Mouse (Mus musculus): ENCODE results near the gene Hsd17b2.

- TF ChIP-seq POLR2A (IDR thresholded peaks at IDR 0.05; ENCODE audit: insufficient read depth, low read depth, low read length) (peak; percentile 92), CTCF (IDR thresholded peaks at IDR 0.05) (peak; percentile 30; the same call in 1 of the 2 replicates)
These were observed 100.0 kb downstream of the Hsd17b2 start, which contains the start of gene Mphosph6 for GRCm38 (mm10) chr8:117801443-117802298.
